Mouse (Mus musculus) erythroblast, embryonic 14.5 days (primary cell): ENCODE measurements around the gene Mkln1. TPM values are rescaled to one million over a fixed set of nuclear protein-coding genes. Genes with fewer than 3 reads are reported as not detected.

Experiments used
- H3K27me3 ChIP-seq: 2 replicates; pipeline ENCODE4 v1.6.1; 2012; ENCODE audit warnings: inconsistent platforms; ENCODE audit not compliant: control insufficient read depth
- H3K36me3 ChIP-seq: 2 replicates; pipeline ENCODE4 v1.6.1; 2012; ENCODE audit warnings: mild to moderate bottlenecking, inconsistent platforms; ENCODE audit not compliant: control insufficient read depth
- H3K4me1 ChIP-seq: 2 replicates; pipeline ENCODE4 v1.6.1; 2012; ENCODE audit warnings: inconsistent platforms; ENCODE audit not compliant: control insufficient read depth
- H3K4me3 ChIP-seq: replicated peaks from 2 replicates; pipeline ENCODE3; 2012; ENCODE audit warnings: moderate library complexity, mild to moderate bottlenecking, inconsistent platforms
- H3K9me3 ChIP-seq: 2 replicates; pipeline ENCODE4 v1.6.1; 2012; ENCODE audit warnings: low read length, inconsistent platforms, mixed read lengths; ENCODE audit not compliant: control insufficient read depth
- GATA1 ChIP-seq: IDR thresholded peaks from 2 replicates; pipeline ENCODE4 v1.6.1; 2012; ENCODE audit warnings: low read length, inconsistent platforms, mixed read lengths
- TAL1 ChIP-seq: IDR thresholded peaks from 3 replicates; pipeline ENCODE4 v1.6.1; 2012; ENCODE audit warnings: low read length, inconsistent platforms, mixed read lengths
- polyA plus RNA-seq: library from polyadenylated mRNA; stranded (reverse); fragments of >175 nt; gene quantifications from 2 replicates; pipeline ENCODE4 v1.2.3, GENCODE M21; 2012

The Mkln1 gene
- polyA plus RNA-seq, 1 experiment = 4.1 TPM

DNA sequence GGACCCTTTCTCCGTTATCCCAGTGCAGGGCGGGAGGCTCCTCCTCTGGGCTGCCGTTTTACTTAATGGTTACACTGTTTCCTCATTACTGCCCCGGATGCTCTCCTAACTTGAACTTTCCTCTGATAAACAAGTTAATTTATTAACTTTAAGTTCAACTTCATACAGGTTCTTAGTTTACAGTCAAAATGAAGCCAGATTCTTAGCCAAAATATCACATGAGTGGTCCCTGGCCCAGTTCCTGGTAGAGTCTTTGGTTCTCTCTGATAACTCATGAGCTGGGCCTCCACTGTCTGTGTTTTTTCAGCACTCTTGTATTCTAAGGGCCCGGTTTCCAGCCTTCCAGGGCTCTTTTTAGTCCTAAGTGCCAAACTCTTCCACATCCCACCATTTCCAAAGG, 5.7 kb upstream of the Mkln1 start:
- TF ChIP-seq GATA1 (no peak), TAL1 (no peak)
- H3K4me3 ChIP-seq = no peak overlapping the region
- peaks cover 7% of the 10 kb centered on the region for H3K36me3 ChIP-seq
- H3K27me3 ChIP-seq = no peaks in the 10 kb centered on the region
- no peaks in the 10 kb centered on the region for H3K9me3 ChIP-seq
- H3K4me1 ChIP-seq = peaks cover 28% of the 10 kb centered on the region

DNA sequence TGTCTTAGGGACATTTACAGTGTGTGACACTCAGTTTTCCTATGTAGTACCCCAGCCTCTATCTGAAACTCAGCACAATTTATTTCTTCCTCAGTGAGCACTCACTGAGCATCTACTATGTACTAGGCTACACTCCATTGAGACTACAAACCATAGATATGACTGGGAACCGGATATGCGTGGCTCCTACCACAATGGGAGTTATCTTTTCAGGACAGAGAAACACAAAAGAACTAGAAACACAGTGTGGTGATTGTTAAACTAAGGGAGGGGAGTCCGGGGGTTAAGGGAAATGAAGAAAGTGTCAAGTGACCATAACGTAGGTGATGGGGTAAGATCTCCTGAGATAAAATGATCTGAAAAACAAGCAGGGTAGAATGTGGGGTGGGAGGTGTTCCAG, 2.4 kb upstream of the Mkln1 start:
- TF ChIP-seq TAL1 (no peak), GATA1 (no peak)
- peaks cover 10% of the 10 kb centered on the region for H3K36me3 ChIP-seq
- H3K4me1 ChIP-seq = peaks cover 51% of the 10 kb centered on the region
- no peaks in the 10 kb centered on the region for H3K9me3 ChIP-seq
- H3K27me3 ChIP-seq = no peaks in the 10 kb centered on the region
- no peak overlapping the region for H3K4me3 ChIP-seq

DNA sequence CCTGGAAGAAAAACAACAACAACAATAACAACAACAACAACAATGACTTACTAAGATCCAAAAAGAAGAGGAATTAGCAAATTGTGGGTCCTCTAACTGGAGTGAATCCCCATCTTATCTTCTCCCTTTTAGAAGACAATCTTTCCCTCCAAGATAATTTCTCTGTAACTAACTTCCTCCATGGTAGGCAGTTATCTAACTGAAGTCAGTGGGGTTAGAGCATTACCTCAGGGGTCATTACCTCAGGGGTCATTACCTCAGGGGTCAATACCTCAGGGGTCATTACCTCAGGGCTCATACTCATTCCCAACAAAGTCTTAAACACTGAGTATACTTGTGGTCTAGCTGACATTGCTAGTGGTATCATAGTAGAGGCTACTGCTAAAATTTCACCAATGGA, 1.2 kb upstream of the Mkln1 start:
- Histone ChIP-seq H3K9me3 (no peaks in the 10 kb centered on the region), H3K4me3 (peak overlapping the region; percentile 95), H3K4me1 (peaks cover 61% of the 10 kb centered on the region), H3K27me3 (no peaks in the 10 kb centered on the region), H3K36me3 (peaks cover 17% of the 10 kb centered on the region)
- TF ChIP-seq TAL1 (no peak), GATA1 (no peak)

DNA sequence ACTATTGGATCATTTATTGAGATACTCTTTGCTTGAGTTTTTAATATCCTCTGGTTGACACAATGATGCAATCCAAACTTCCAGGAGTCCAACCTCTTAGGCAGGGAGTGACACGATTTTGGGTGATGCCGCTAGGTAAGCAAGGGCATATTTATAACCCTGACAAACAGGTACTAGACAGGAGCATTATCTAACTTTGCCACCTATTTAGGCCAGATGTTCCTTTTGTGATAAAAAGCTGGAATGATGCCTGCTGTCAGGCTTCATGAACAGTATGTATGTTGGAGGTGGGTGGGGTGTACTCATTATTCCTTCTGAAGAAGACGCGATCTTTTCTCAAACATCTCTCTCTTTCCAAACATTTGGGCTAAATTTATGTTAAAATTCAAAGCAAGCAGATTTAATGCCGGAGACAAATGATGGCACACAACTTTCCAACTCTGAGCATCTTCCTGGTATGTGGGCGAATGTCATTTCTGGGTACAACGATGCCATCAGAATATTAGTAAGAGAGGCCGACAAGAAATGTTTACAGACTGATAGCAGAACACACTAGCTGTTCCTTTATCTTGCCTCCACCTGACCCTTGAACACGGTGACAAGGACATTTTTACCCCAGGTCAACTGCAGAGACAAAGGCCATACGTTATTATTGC, 632 bp upstream of the Mkln1 start:
- TF ChIP-seq GATA1 (peak; percentile 65), TAL1 (peak; percentile 63)
- Histone ChIP-seq H3K4me3 (peak overlapping the region; percentile 95), H3K4me1 (peaks cover 64% of the 10 kb centered on the region), H3K36me3 (peaks cover 20% of the 10 kb centered on the region), H3K9me3 (no peaks in the 10 kb centered on the region), H3K27me3 (no peaks in the 10 kb centered on the region)

DNA sequence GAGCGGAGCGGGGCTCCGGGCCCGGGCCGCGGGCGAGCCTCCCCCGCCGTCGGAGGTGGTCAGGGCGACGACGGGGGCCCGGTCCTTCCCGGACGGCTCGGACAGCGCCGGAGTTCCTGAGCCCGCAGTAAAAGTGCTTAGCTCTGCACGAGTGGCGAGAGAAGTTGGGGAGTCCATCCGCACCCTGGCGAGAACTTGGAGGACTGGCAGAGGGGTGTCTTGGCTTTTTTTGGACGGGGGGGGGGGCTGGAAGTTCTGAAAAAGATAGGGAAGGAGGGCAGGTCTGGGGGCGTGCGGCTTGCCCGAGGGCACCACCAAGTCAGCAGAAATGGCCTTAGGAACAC, 643 bp downstream of the Mkln1 start:
- peaks cover 66% of the 10 kb centered on the region for H3K4me1 ChIP-seq
- H3K9me3 ChIP-seq = no peaks in the 10 kb centered on the region
- H3K4me3 ChIP-seq = peak overlapping the region; percentile 95
- no peak for TF ChIP-seq TAL1
- no peak for TF ChIP-seq GATA1
- no peaks in the 10 kb centered on the region for H3K27me3 ChIP-seq
- peaks cover 17% of the 10 kb centered on the region for H3K36me3 ChIP-seq

DNA sequence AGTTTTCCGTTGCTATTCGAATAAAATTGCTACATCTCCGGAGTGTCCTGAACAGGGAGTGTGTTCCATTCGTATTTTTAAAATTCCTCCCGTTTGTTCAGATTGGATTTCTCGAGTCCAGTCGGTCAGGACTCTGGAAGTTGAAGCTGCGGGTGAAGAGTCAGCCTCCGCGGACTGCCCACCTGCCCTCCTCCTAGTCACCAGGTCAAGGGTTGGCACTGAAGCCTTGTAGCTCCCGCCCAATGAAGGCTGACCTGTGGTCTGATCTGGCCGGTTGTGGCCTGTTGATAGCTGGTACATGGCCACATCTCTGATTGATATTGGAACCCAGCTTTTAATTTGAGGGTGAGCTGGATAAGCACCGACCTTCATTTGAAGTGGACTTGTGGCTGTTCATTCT, 1.0 kb downstream of the Mkln1 start:
- Histone ChIP-seq H3K36me3 (peaks cover 19% of the 10 kb centered on the region), H3K27me3 (no peaks in the 10 kb centered on the region), H3K9me3 (no peaks in the 10 kb centered on the region), H3K4me1 (peaks cover 70% of the 10 kb centered on the region), H3K4me3 (peak overlapping the region; percentile 95)
- TF ChIP-seq TAL1 = no peak
- no peak for TF ChIP-seq GATA1

DNA sequence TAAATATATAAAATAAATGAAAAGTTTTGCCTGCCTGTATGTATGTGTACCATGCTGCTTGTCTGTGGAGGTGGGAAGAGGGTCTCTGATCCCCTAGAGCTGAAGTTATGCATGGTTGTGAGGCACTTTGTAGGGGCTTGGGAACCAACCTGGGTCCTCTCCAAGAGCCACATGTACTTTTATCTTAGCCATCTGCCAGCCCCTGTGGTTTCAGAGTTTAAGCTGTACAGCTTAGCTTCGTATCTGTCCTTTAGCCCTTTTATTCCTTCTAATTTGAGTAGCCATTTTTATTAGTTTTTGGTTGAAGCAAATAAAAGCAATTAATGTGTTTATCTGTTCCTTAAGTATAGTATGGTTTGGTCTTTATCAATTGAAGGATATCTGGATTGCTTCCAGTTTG, 12.5 kb downstream of the Mkln1 start:
- Histone ChIP-seq H3K27me3 (no peaks in the 10 kb centered on the region), H3K4me3 (no peak overlapping the region), H3K9me3 (no peaks in the 10 kb centered on the region), H3K4me1 (peaks cover 46% of the 10 kb centered on the region), H3K36me3 (peaks cover 5% of the 10 kb centered on the region)
- TF ChIP-seq TAL1 (no peak), GATA1 (no peak)

DNA sequence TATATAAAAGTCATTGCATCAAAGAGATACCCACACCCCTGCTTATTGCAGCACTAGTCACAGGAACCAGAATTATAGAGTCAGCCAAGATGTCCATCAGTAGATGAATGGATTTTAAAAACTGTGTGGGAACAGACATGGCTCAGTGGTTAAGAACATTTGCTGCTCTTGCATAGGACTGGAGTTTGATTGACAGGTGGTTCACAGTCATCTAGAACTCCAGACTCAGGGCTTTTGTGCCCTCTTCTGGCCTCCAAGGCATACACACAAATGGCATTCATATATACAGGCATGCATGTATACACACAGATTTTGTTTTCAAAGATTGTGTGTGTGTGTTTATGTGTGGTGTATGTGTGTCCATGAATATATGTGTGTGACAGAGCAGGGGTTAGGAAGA, 14.0 kb downstream of the Mkln1 start:
- Histone ChIP-seq H3K4me1 (peaks cover 40% of the 10 kb centered on the region), H3K9me3 (no peaks in the 10 kb centered on the region), H3K4me3 (no peak overlapping the region), H3K27me3 (no peaks in the 10 kb centered on the region), H3K36me3 (peaks cover 10% of the 10 kb centered on the region)
- TF ChIP-seq TAL1 = no peak
- no peak for TF ChIP-seq GATA1

DNA sequence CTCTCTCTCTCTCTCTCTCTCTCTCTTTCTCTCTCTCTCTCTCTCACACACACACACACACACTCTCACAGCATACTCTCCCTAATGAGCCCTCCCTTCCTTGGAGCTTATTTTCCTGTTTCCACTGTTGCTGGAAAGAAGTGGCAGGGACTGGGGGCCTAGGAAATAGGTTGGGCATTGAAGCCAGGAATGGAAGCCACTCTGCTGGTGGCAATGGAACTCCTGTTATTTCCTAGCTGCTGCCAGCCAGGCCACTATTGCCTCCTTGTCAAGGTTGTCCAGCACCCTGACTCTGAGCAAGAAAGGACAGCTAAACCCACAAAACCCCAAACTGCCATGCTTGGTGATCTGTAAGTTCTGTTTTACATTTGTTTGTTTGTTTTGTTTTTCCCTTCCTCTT, 15.0 kb downstream of the Mkln1 start:
- peaks cover 35% of the 10 kb centered on the region for H3K4me1 ChIP-seq
- no peaks in the 10 kb centered on the region for H3K27me3 ChIP-seq
- no peak overlapping the region for H3K4me3 ChIP-seq
- peaks cover 12% of the 10 kb centered on the region for H3K36me3 ChIP-seq
- H3K9me3 ChIP-seq = no peaks in the 10 kb centered on the region
- TF ChIP-seq GATA1 = no peak
- no peak for TF ChIP-seq TAL1

DNA sequence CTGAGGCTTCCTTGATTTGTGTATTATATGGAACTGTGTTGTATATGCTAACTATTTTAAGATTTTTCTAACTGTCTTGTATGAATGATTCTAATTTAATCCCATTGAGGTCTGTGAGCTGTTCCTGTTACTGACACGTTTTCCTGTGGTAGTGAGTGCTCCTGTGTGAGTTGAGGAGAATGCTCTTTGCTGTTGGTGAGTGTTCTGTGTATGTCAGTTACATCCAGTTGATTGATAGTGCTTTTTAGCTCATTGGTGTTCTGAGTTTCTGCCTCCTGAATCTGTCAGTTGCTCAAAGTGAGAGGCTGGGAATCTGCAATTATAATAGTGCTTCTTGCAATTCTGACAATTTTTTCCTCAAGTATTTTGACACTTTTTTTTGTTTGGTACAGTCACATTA, 15.8 kb downstream of the Mkln1 start:
- H3K4me1 ChIP-seq = peaks cover 30% of the 10 kb centered on the region

More for the DNA sequence above, 15.8 kb downstream of the Mkln1 start:
- H3K4me3 ChIP-seq = no peak overlapping the region
- H3K9me3 ChIP-seq = no peaks in the 10 kb centered on the region
- TF ChIP-seq GATA1 (no peak), TAL1 (no peak)
- peaks cover 13% of the 10 kb centered on the region for H3K36me3 ChIP-seq
- H3K27me3 ChIP-seq = no peaks in the 10 kb centered on the region
